Mouse (Mus musculus) liver, embryonic 16.5 days (tissue): ENCODE data around the gene Syngap1. TPM values are rescaled to one million over a fixed set of nuclear protein-coding genes. Genes with fewer than 3 reads are reported as not detected.
A peak's percentile ranks its signal among the peaks of the same experiment; 100 is the strongest.

ENCODE experiments used
- ATAC-seq: fragments of 200-750 bp; cut with Nextera tagmentation; 2 replicates; pipeline ENCODE4 v1.8.0; 2017; ENCODE audit warnings: low read depth, mild to moderate bottlenecking, moderate number of reproducible peaks, moderate library complexity
- H3K27ac ChIP-seq: fragments of 300-500 bp; sonication (generic); 2 replicates; pipeline ENCODE4 v1.5.1; 2014; ENCODE audit warnings: mild to moderate bottlenecking, low read length
- H3K27me3 ChIP-seq: fragments of 300-500 bp; sonication (generic); 2 replicates; pipeline ENCODE4 v1.6.1; 2014; ENCODE audit warnings: low read depth, low read length, mixed read lengths; ENCODE audit not compliant: control insufficient read depth, insufficient read depth
- H3K36me3 ChIP-seq: fragments of 300-500 bp; sonication (generic); 2 replicates; pipeline ENCODE4 v1.6.1; 2014; ENCODE audit warnings: mild to moderate bottlenecking; ENCODE audit not compliant: control insufficient read depth, insufficient read depth
- H3K4me1 ChIP-seq: fragments of 300-500 bp; sonication (generic); 2 replicates; pipeline ENCODE4 v1.6.1; 2014; ENCODE audit warnings: low read depth, low read length, mixed read lengths; ENCODE audit not compliant: control insufficient read depth
- H3K4me2 ChIP-seq: fragments of 300-500 bp; sonication (generic); 2 replicates; pipeline ENCODE4 v1.6.1; 2014; ENCODE audit warnings: low read depth, low read length, mixed read lengths
- H3K4me3 ChIP-seq: fragments of 300-500 bp; sonication (generic); 2 replicates; pipeline ENCODE4 v1.5.1; 2014; ENCODE audit warnings: low read depth, mild to moderate bottlenecking, low read length
- H3K9ac ChIP-seq: fragments of 300-500 bp; sonication (generic); 2 replicates; pipeline ENCODE4 v1.6.1; 2014; ENCODE audit warnings: low read depth, low read length
- H3K9me3 ChIP-seq: fragments of 300-500 bp; sonication (generic); replicated peaks from 2 replicates; pipeline ENCODE4 v1.6.1; 2016; ENCODE audit warnings: low read length; ENCODE audit not compliant: control insufficient read depth
- WGBS: fragments of 180-500 bp; shearing (Covaris S2); extraction: QIAGEN DNeasy Blood & Tissue Kit; methylation state at CpG from one replicate; pipeline ENCODE4 v1.1.7; 2014; ENCODE audit not compliant: insufficient replicate concordance; 5-methylcytosine and 5-hydroxymethylcytosine counted together
- polyA plus RNA-seq: library from polyadenylated mRNA; unstranded; fragments of >200 nt; fragmentation: Nextera tagmentation; extraction: Ambion mirVana; gene quantifications from 2 replicates; pipeline ENCODE4 v1.2.1, GENCODE M21; 2015

Syngap1 gene
- polyA plus RNA-seq, 1 experiment from 2014 or later, result 0.21 TPM

GRCm38 (mm10) chr17:26933885-26934827 is 6.9 kb upstream of the Syngap1 start:
- Histone ChIP-seq H3K9ac (peak overlapping the region; percentile 79), H3K9me3 (no peaks in the 10 kb centered on the region), H3K4me3 (peak overlapping the region; percentile 82), H3K4me2 (peak overlapping the region; percentile 96), H3K27me3 (no peaks in the 10 kb centered on the region), H3K27ac (no peak overlapping the region; the same call in 1 of the 2 replicates), H3K4me1 (peaks cover 33% of the 10 kb centered on the region), H3K36me3 (peaks cover 12% of the 10 kb centered on the region)
- WGBS, result 74% methylated on average over 16 of the region's 16 CpGs
- no peak for ATAC-seq

- no peak overlapping the region for H3K9ac ChIP-seq
- H3K4me3 ChIP-seq, result no peak overlapping the region
- H3K27ac ChIP-seq, result no peak overlapping the region
- H3K4me2 ChIP-seq, result no peak overlapping the region
- H3K36me3 ChIP-seq, result peaks cover 10% of the 10 kb centered on the region
- no peak for ATAC-seq
- H3K27me3 ChIP-seq, result no peaks in the 10 kb centered on the region
- WGBS, result 80% methylated on average over 9 of the region's 9 CpGs
- H3K9me3 ChIP-seq, result no peaks in the 10 kb centered on the region
- H3K4me1 ChIP-seq, result peaks cover 35% of the 10 kb centered on the region
Observed at GRCm38 (mm10) chr17:26935027-26935426, 6.0 kb upstream of the Syngap1 start.

GRCm38 (mm10) chr17:26936453-26936852 is 4.6 kb upstream of the Syngap1 start:
- peaks cover 48% of the 10 kb centered on the region for H3K4me1 ChIP-seq
- no peaks in the 10 kb centered on the region for H3K27me3 ChIP-seq
- no peak overlapping the region for H3K27ac ChIP-seq
- no peak for ATAC-seq
- WGBS, result 79% methylated on average over 12 of the region's 12 CpGs
- peaks cover 7% of the 10 kb centered on the region for H3K36me3 ChIP-seq
- no peak overlapping the region for H3K4me2 ChIP-seq
- H3K4me3 ChIP-seq, result no peak overlapping the region
- H3K9ac ChIP-seq, result no peak overlapping the region
- no peaks in the 10 kb centered on the region for H3K9me3 ChIP-seq

- Histone ChIP-seq H3K27ac (no peak overlapping the region), H3K4me2 (peak overlapping the region; percentile 99; the same call in 1 of the 2 replicates), H3K36me3 (peaks cover 7% of the 10 kb centered on the region), H3K27me3 (no peaks in the 10 kb centered on the region), H3K9me3 (no peaks in the 10 kb centered on the region), H3K9ac (no peak overlapping the region), H3K4me1 (peaks cover 52% of the 10 kb centered on the region), H3K4me3 (no peak overlapping the region)
- ATAC-seq, result no peak
- 85% methylated on average over 15 of the region's 15 CpGs for WGBS
Observed at GRCm38 (mm10) chr17:26936921-26937695, 3.9 kb upstream of the Syngap1 start.

GRCm38 (mm10) chr17:26937883-26938695 is 3.0 kb upstream of the Syngap1 start:
- Histone ChIP-seq H3K9ac (peak overlapping the region; percentile 75), H3K4me2 (peak overlapping the region; percentile 99), H3K27ac (peak overlapping the region; percentile 74), H3K36me3 (peaks cover 7% of the 10 kb centered on the region), H3K27me3 (no peaks in the 10 kb centered on the region), H3K4me1 (peaks cover 44% of the 10 kb centered on the region), H3K4me3 (peak overlapping the region; percentile 74), H3K9me3 (no peaks in the 10 kb centered on the region)
- no peak for ATAC-seq
- WGBS, result 41% methylated on average over 16 of the region's 16 CpGs

- peak overlapping the region; percentile 75 for H3K9ac ChIP-seq
- peak overlapping the region; percentile 74 for H3K27ac ChIP-seq
- no peak for ATAC-seq
- under 1% methylated on average over 22 of the region's 22 CpGs for WGBS
- H3K4me1 ChIP-seq, result peaks cover 37% of the 10 kb centered on the region
- H3K9me3 ChIP-seq, result no peaks in the 10 kb centered on the region
- peak overlapping the region; percentile 74 for H3K4me3 ChIP-seq
- peaks cover 7% of the 10 kb centered on the region for H3K36me3 ChIP-seq
- H3K4me2 ChIP-seq, result peak overlapping the region; percentile 99
- H3K27me3 ChIP-seq, result no peaks in the 10 kb centered on the region
Observed at GRCm38 (mm10) chr17:26938731-26939130, 2.3 kb upstream of the Syngap1 start.

- WGBS, result under 1% methylated on average over 70 of the region's 70 CpGs
- ATAC-seq, result peak; percentile 93
- peaks cover 7% of the 10 kb centered on the region for H3K36me3 ChIP-seq
- H3K9ac ChIP-seq, result peak within 1 kb of the TSS; percentile 92
- H3K9me3 ChIP-seq, result no peaks in the 10 kb centered on the region
- H3K27me3 ChIP-seq, result no peaks in the 10 kb centered on the region
- peak within 1 kb of the TSS; percentile 96 for H3K27ac ChIP-seq
- peaks cover 36% of the 10 kb centered on the region for H3K4me1 ChIP-seq
- peak within 1 kb of the TSS; percentile 99 for H3K4me2 ChIP-seq
- peak within 1 kb of the TSS; percentile 74 for H3K4me3 ChIP-seq
Observed at GRCm38 (mm10) chr17:26939178-26939972, 1.7 kb upstream of the Syngap1 start, which contains the start of gene Cuta. Gene Cuta, minus strand, starts transcription at chr17:26939569.

- Histone ChIP-seq H3K27ac (peak overlapping the region; percentile 96), H3K36me3 (peaks cover 7% of the 10 kb centered on the region), H3K4me1 (peaks cover 36% of the 10 kb centered on the region), H3K4me3 (peak overlapping the region; percentile 74), H3K4me2 (peak overlapping the region; percentile 99), H3K9me3 (no peaks in the 10 kb centered on the region), H3K27me3 (no peaks in the 10 kb centered on the region), H3K9ac (peak overlapping the region; percentile 92)
- ATAC-seq, result no peak
- WGBS, result 2% methylated on average over 3 of the region's 3 CpGs
Observed at GRCm38 (mm10) chr17:26939973-26940300, 1.1 kb upstream of the Syngap1 start.
